Mouse (Mus musculus) MEL (cell line): ENCODE results near the gene Cdh22. TPM values are rescaled to one million over a fixed set of nuclear protein-coding genes. Genes with fewer than 3 reads are reported as not detected.

Source experiments
- DNase-seq: peaks from one replicate; pipeline ENCODE4 v3.0.0; 2011; ENCODE audit warnings: low read depth, low spot score
- H3K27ac ChIP-seq: 2 replicates; pipeline ENCODE4 v1.5.1; 2012; ENCODE audit warnings: low read depth, mild to moderate bottlenecking, control low read depth, low read length, moderate library complexity; ENCODE audit not compliant: control insufficient read depth
- H3K27me3 ChIP-seq, 2 experiments: fragments of 150-350 bp in 1 of 2; sonication (generic) in 1 of 2; 2 replicates each; pipeline ENCODE4 v1.6.1; 2012; ENCODE audit warnings: low read length in 2 of 2, mild to moderate bottlenecking in 2 of 2, improper control_type of control experiment in 1 of 2, moderate library complexity in 1 of 2; ENCODE audit not compliant: insufficient read depth in 2 of 2, control insufficient read depth in 1 of 2
- H3K36me3 ChIP-seq, 2 experiments: 2 replicates each; pipeline ENCODE4 v1.6.1; 2012 to 2014; ENCODE audit warnings: low read length in 2 of 2, improper control_type of control experiment in 1 of 2, inconsistent platforms in 1 of 2, mild to moderate bottlenecking in 1 of 2; ENCODE audit not compliant: insufficient read depth in 2 of 2, control insufficient read depth in 1 of 2
- H3K4me1 ChIP-seq, 2 experiments: fragments of 150-350 bp in 1 of 2; sonication (generic) in 1 of 2; 2 replicates each; pipeline ENCODE4 v1.6.1; 2012; ENCODE audit warnings: low read length in 2 of 2, improper control_type of control experiment in 1 of 2, mild to moderate bottlenecking in 1 of 2; ENCODE audit not compliant: insufficient read depth in 2 of 2, control insufficient read depth in 1 of 2
- H3K4me3 ChIP-seq, 2 experiments: fragments of 150-350 bp in 1 of 2; sonication (generic) in 1 of 2; 2 replicates each; pipeline ENCODE4 v1.5.1; 2012; ENCODE audit warnings: low read depth in 2 of 2, low read length in 2 of 2, mild to moderate bottlenecking in 2 of 2, moderate library complexity in 2 of 2, control low read depth in 1 of 2, improper control_type of control experiment in 1 of 2; ENCODE audit not compliant: control insufficient read depth in 1 of 2, insufficient read depth in 1 of 2
- H3K79me2 ChIP-seq: 2 replicates; pipeline ENCODE4 v1.6.1; 2012; ENCODE audit warnings: mild to moderate bottlenecking, low read length, moderate library complexity; ENCODE audit not compliant: control insufficient read depth, poor library complexity, insufficient read depth
- H3K9ac ChIP-seq: 2 replicates; pipeline ENCODE4 v1.6.1; 2012; ENCODE audit warnings: low read depth, mild to moderate bottlenecking, control low read depth, low read length, moderate library complexity; ENCODE audit not compliant: control insufficient read depth, poor library complexity, severe bottlenecking
- H3K9me3 ChIP-seq: fragments of 150-350 bp; sonication (generic); replicated peaks from 2 replicates; pipeline ENCODE4 v1.6.1; 2012; ENCODE audit warnings: mild to moderate bottlenecking, low read length, improper control_type of control experiment, moderate library complexity; ENCODE audit not compliant: insufficient read depth
- BHLHE40 ChIP-seq: IDR thresholded peaks from 2 replicates; pipeline ENCODE4 v1.6.1; 2012; ENCODE audit warnings: low read depth, mild to moderate bottlenecking, inconsistent platforms, low read length, improper control_type of control experiment, borderline replicate concordance
- CTCF ChIP-seq, 3 experiments: IDR thresholded peaks in 2 of 3; conservative IDR thresholded peaks in 1 of 3; 2 replicates each; pipeline ENCODE4 v1.5.1; 2011 to 2012; ENCODE audit warnings: low read length in 3 of 3, low read depth in 2 of 3, mild to moderate bottlenecking in 2 of 3, improper control_type of control experiment in 1 of 3, inconsistent platforms in 1 of 3, mixed read lengths in 1 of 3, moderate library complexity in 1 of 3; ENCODE audit not compliant: control insufficient read depth in 1 of 3, insufficient read depth in 1 of 3, poor library complexity in 1 of 3, severe bottlenecking in 1 of 3
- ELF1 ChIP-seq: IDR thresholded peaks from 2 replicates; pipeline ENCODE4 v1.6.1; 2014; ENCODE audit warnings: low read depth, mild to moderate bottlenecking, inconsistent platforms, low read length, improper control_type of control experiment, moderate library complexity
- EP300 ChIP-seq, 2 experiments: IDR thresholded peaks; 2 replicates each; pipeline ENCODE4 v1.6.1; 2011; ENCODE audit warnings: improper control_type of control experiment in 2 of 2, low read length in 2 of 2, low read depth in 1 of 2, mild to moderate bottlenecking in 1 of 2
- JUND ChIP-seq: IDR thresholded peaks from 2 replicates; pipeline ENCODE4 v1.6.1; 2011; ENCODE audit warnings: low read depth, mild to moderate bottlenecking, improper control_type of control experiment, low read length
- MAX ChIP-seq: IDR thresholded peaks from 2 replicates; pipeline ENCODE4 v1.6.1; 2011; ENCODE audit warnings: low read length, improper control_type of control experiment
- MAZ ChIP-seq: IDR thresholded peaks from 2 replicates; pipeline ENCODE4 v1.6.1; 2012; ENCODE audit warnings: low read depth, mild to moderate bottlenecking, inconsistent platforms, low read length, improper control_type of control experiment
- MEF2A ChIP-seq: IDR thresholded peaks from 2 replicates; pipeline ENCODE4 v1.6.1; 2014; ENCODE audit warnings: low read depth, mild to moderate bottlenecking, inconsistent platforms, low read length, improper control_type of control experiment; ENCODE audit not compliant: poor library complexity, insufficient replicate concordance, severe bottlenecking; ENCODE audit errors: extremely low read depth
- MXI1 ChIP-seq: IDR thresholded peaks from 2 replicates; pipeline ENCODE4 v1.6.1; 2011; ENCODE audit warnings: mild to moderate bottlenecking, low read depth, low read length, improper control_type of control experiment
- MYC ChIP-seq: IDR thresholded peaks from 2 replicates; pipeline ENCODE4 v1.6.1; 2011; ENCODE audit warnings: low read depth, mild to moderate bottlenecking, low read length, improper control_type of control experiment, moderate library complexity
- NRF1 ChIP-seq: IDR thresholded peaks from 2 replicates; pipeline ENCODE4 v1.6.1; 2014; ENCODE audit warnings: low read depth, mild to moderate bottlenecking, inconsistent platforms, low read length, improper control_type of control experiment, moderate library complexity; ENCODE audit not compliant: poor library complexity, insufficient read depth, severe bottlenecking
- POLR2A ChIP-seq, 2 experiments: IDR thresholded peaks; 2 replicates each; pipeline ENCODE4 v1.6.1; 2011 to 2012; ENCODE audit warnings: low read length in 2 of 2, mild to moderate bottlenecking in 2 of 2, control low read depth in 1 of 2, improper control_type of control experiment in 1 of 2, low read depth in 1 of 2, moderate library complexity in 1 of 2; ENCODE audit not compliant: control insufficient read depth in 1 of 2, insufficient read depth in 1 of 2, poor library complexity in 1 of 2
- POLR2AphosphoS5 ChIP-seq: IDR thresholded peaks from 2 replicates; pipeline ENCODE4 v1.6.1; 2012; ENCODE audit warnings: low read depth, borderline replicate concordance, mild to moderate bottlenecking, inconsistent platforms, low read length, moderate library complexity, mixed read lengths
- RAD21 ChIP-seq: IDR thresholded peaks from 2 replicates; pipeline ENCODE4 v1.6.1; 2011; ENCODE audit warnings: mild to moderate bottlenecking, low read depth, low read length, improper control_type of control experiment
- RCOR1 ChIP-seq: IDR thresholded peaks from 2 replicates; pipeline ENCODE4 v1.6.1; 2012; ENCODE audit warnings: low read depth, mild to moderate bottlenecking, inconsistent platforms, low read length, improper control_type of control experiment
- SIN3A ChIP-seq: IDR thresholded peaks from 2 replicates; pipeline ENCODE4 v1.6.1; 2012; ENCODE audit warnings: low read length, improper control_type of control experiment, inconsistent platforms
- SMC3 ChIP-seq: IDR thresholded peaks from 2 replicates; pipeline ENCODE4 v1.6.1; 2011; ENCODE audit warnings: low read depth, low read length, improper control_type of control experiment
- TBP ChIP-seq: IDR thresholded peaks from 2 replicates; pipeline ENCODE4 v1.8.0; 2011; ENCODE audit warnings: low read depth, low read length, improper control_type of control experiment
- USF1 ChIP-seq: IDR thresholded peaks from 2 replicates; pipeline ENCODE4 v1.6.1; 2014; ENCODE audit warnings: low read depth, mild to moderate bottlenecking, inconsistent platforms, low read length, improper control_type of control experiment, moderate library complexity
- ZC3H11A ChIP-seq: IDR thresholded peaks from 2 replicates; pipeline ENCODE4 v1.6.1; 2012; ENCODE audit warnings: low read depth, mild to moderate bottlenecking, inconsistent platforms, low read length, improper control_type of control experiment
- ZNF384 ChIP-seq: IDR thresholded peaks from 2 replicates; pipeline ENCODE4 v1.6.1; 2012; ENCODE audit warnings: low read depth, mild to moderate bottlenecking, inconsistent platforms, low read length, improper control_type of control experiment
- polyA plus RNA-seq, 2 experiments: library from polyadenylated mRNA; stranded (reverse) in 1 of 2; unstranded in 1 of 2; fragments of >175 nt in 1 of 2; fragments of >200 nt in 1 of 2; gene quantifications; 2 replicates each; pipeline versions ENCODE4 v1.2.1 to v1.2.4; 2012; ENCODE audit warnings: low replicate concordance in 2 of 2, low read depth in 1 of 2; ENCODE audit not compliant: insufficient read length in 2 of 2, insufficient read depth in 1 of 2, missing spikeins in 1 of 2
- total RNA-seq: library from RNA; depleted of rRNA; stranded (reverse); fragments of 300-350 nt; gene quantifications from 2 replicates; pipeline ENCODE4 v1.2.3, GENCODE M21; 2012

Cdh22 gene
- total and polyA plus RNA-seq, 3 experiments: not detected

DNA sequence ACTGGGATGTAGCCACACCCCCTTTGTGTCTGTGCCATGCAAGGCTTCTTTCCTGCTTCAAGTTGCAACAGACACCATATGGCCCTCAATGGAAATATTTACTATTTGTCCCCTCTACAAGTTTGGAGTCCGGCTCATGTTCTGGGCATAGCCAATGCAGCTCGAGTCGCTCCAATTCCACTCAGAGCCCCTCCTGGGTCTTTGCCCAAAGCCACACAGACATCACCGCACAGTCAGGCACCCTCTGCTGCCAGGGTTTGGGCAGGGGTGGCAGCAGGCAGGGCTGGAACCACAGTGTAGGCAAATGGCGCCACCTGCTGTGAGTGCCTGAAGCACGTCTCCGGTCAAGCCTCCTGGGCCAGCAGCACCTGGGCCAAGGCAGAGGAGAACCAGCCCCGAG lies 41.2 kb upstream of the Cdh22 start:
- no peaks in the 10 kb centered on the region for H3K9me3 ChIP-seq
- no peaks in the 10 kb centered on the region for H3K4me1 ChIP-seq
- H3K36me3 ChIP-seq: no peaks in the 10 kb centered on the region
- peak; percentile 33 for DNase-seq
- H3K79me2 ChIP-seq: no peaks in the 10 kb centered on the region
- H3K27ac ChIP-seq: no peak overlapping the region
- TF ChIP-seq SMC3 (peak; percentile 75), EP300 (IDR thresholded peaks at IDR 0.05; ENCODE audit: low read depth in 1 of 2, low read length in 2 of 2) (no peak), NRF1 (no peak), RAD21 (peak; percentile 69), MAZ (no peak), ELF1 (no peak), CTCF (IDR thresholded peaks at IDR 0.05 in 2 of 3, conservative IDR thresholded peaks at IDR 0.05 in 1 of 3; ENCODE audit: control insufficient read depth in 1 of 3, insufficient read depth in 1 of 3, low read depth in 2 of 3, low read length in 3 of 3, poor library complexity in 1 of 3, severe bottlenecking in 1 of 3) (peak; percentile 34 to 84 (median 76)), USF1 (no peak), SIN3A (no peak), MXI1 (no peak), TBP (no peak), POLR2AphosphoS5 (no peak), BHLHE40 (no peak), MYC (no peak), MAX (no peak), POLR2A (IDR thresholded peaks at IDR 0.05; ENCODE audit: control insufficient read depth in 1 of 2, insufficient read depth in 1 of 2, low read depth in 1 of 2, low read length in 2 of 2, poor library complexity in 1 of 2) (no peak; a peak in 1 of 4 replicates), JUND (no peak), ZC3H11A (peak; percentile 54), MEF2A (no peak), ZNF384 (no peak), RCOR1 (no peak)
- H3K4me3 ChIP-seq: no peak overlapping the region
- no peaks in the 10 kb centered on the region for H3K27me3 ChIP-seq
- H3K9ac ChIP-seq: no peak overlapping the region

- DNase-seq: no peak
- H3K4me1 ChIP-seq: no peaks in the 10 kb centered on the region
- no peaks in the 10 kb centered on the region for H3K79me2 ChIP-seq
- H3K27ac ChIP-seq: no peak overlapping the region
- TF ChIP-seq SIN3A (no peak), JUND (no peak), NRF1 (no peak), CTCF (IDR thresholded peaks at IDR 0.05 in 2 of 3, conservative IDR thresholded peaks at IDR 0.05 in 1 of 3; ENCODE audit: control insufficient read depth in 1 of 3, insufficient read depth in 1 of 3, low read depth in 2 of 3, low read length in 3 of 3, poor library complexity in 1 of 3, severe bottlenecking in 1 of 3) (no peak), ZC3H11A (no peak)
- no peaks in the 10 kb centered on the region for H3K9me3 ChIP-seq
- H3K4me3 ChIP-seq: no peak overlapping the region
- no peaks in the 10 kb centered on the region for H3K36me3 ChIP-seq
- H3K27me3 ChIP-seq: no peaks in the 10 kb centered on the region
- H3K9ac ChIP-seq: no peak overlapping the region
Measured at GRCm38 (mm10) chr2:165275124-165275640, 40.5 kb upstream of the Cdh22 start.
